Mouse (Mus musculus) ES-Bruce4 (cell line): ENCODE measurements around the gene Pex19.

Experiments used
- CTCF ChIP-seq: IDR thresholded peaks from one replicate; pipeline ENCODE4 v1.8.1; 2011; ENCODE audit warnings: low read depth, low read length
- EP300 ChIP-seq: IDR thresholded peaks from 2 replicates; pipeline ENCODE4 v1.6.1; 2011; ENCODE audit warnings: low read depth, low read length; ENCODE audit not compliant: insufficient read depth
- POLR2A ChIP-seq: IDR thresholded peaks from one replicate; pipeline ENCODE4 v1.8.1; 2011; ENCODE audit warnings: low read length; ENCODE audit not compliant: insufficient read depth

- TF ChIP-seq CTCF: no peak
- TF ChIP-seq POLR2A: no peak
- TF ChIP-seq EP300: no peak
These were observed 14.3 kb downstream of the Pex19 start for GRCm38 (mm10) chr1:172140825-172141224.
